Mouse (Mus musculus) E14TG2a.4 (cell line): ENCODE measurements around the gene Krtap29-1.
A peak's percentile ranks its signal among the peaks of the same experiment; 100 is the strongest.

ENCODE experiments used
- CTCF ChIP-seq: conservative IDR thresholded peaks from 2 replicates; pipeline ENCODE4 v1.5.1; 2014; ENCODE audit warnings: low read length
- NANOG ChIP-seq: IDR thresholded peaks from 2 replicates; pipeline ENCODE4 v1.6.1; 2014; ENCODE audit warnings: borderline replicate concordance, low read length, mixed read lengths
- POU5F1 ChIP-seq: IDR thresholded peaks from 2 replicates; pipeline ENCODE4 v1.6.1; 2014; ENCODE audit warnings: low read length, borderline replicate concordance

GRCm38 (mm10) chr11:100006624-100007023 lies 27.8 kb upstream of the Krtap29-1 start:
- peak; percentile 88 for TF ChIP-seq CTCF
- TF ChIP-seq POU5F1: no peak
- no peak for TF ChIP-seq NANOG
